Mouse (Mus musculus): ENCODE measurements around the gene Phc1. TPM values are rescaled to one million over a fixed set of nuclear protein-coding genes. Genes with fewer than 3 reads are reported as not detected.
"Not testable (repeated sequence)": the region's sequence is repeated elsewhere in the genome, so short reads cannot be mapped to it uniquely, and the experiment has no call there.

Gene Phc1
- 5.9 and 9.1 TPM in 2 replicates for polyA plus RNA-seq (2012; rRNA removed)

GRCm38 (mm10) chr6:122340349-122341000, at the start of gene Phc1:
Gene Phc1 (minus strand): TSS chr6:122340561.
- no peak for DNase-seq (ENCODE audit: low read depth, low spot score)
- WGBS, result 1% methylated on average over 17 of the region's 17 CpGs

DNA sequence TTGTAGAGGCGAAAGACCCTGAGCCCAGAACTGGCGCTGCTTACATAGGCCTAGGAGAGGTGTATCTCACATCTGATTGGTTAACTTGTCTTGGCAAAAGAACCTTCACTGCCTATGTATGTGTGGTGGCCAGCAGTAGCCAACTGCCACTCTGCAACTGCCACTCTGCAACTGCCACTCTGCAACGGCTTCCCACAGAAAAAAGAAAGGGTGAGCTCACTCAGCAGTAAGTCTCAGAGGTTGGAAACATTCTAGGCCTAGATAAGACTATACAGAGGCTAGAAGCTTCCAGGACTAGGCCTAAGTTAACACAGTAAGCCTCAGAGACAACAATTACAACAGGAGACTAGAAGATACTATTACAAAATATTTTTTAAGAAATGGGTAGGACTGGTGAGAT, 49.6 kb upstream of the Phc1 start:
- WGBS, result 72% methylated on average over 3 of the region's 3 CpGs
- DNase-seq (ENCODE audit: low read depth, low spot score), result not testable (repeated sequence)

- not testable (repeated sequence) for DNase-seq (ENCODE audit: low read depth, low spot score)
- 80% methylated on average over 12 of the region's 12 CpGs for WGBS
Measured at GRCm38 (mm10) chr6:122387177-122388028, 47.0 kb upstream of the Phc1 start.

DNA sequence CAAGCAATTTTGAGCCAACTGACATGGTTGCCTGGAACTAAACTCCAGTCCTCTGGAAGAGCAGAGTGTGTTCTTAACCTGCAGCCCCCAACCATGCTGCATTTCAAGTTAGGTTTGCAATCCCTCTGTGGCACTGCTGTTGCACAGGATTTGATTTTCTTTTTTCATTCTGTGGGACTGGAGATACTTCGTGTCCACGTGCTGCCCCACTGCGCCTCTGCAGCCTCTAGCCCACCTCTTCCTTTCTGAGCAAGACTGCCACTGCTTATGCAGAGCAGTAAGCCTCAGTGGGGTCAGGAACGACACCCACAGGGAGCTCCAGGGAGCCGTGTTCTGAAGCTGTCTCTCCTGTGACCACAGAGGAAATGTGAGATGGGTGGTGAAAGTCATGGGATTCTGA, 45.4 kb upstream of the Phc1 start:
- DNase-seq (ENCODE audit: low read depth, low spot score), result no peak
- WGBS, result 63% methylated on average over 5 of the region's 5 CpGs

GRCm38 (mm10) chr6:122384886-122385285, 44.5 kb upstream of the Phc1 start:
- whole genome bisulfite sequencing, result 86% methylated on average over 13 of the region's 13 CpGs
- no peak for DNase-seq (ENCODE audit: low read depth, low spot score)

- 65% methylated on average over 5 of the region's 5 CpGs for WGBS
Measured at GRCm38 (mm10) chr6:122383211-122383610, 42.9 kb upstream of the Phc1 start.

DNA sequence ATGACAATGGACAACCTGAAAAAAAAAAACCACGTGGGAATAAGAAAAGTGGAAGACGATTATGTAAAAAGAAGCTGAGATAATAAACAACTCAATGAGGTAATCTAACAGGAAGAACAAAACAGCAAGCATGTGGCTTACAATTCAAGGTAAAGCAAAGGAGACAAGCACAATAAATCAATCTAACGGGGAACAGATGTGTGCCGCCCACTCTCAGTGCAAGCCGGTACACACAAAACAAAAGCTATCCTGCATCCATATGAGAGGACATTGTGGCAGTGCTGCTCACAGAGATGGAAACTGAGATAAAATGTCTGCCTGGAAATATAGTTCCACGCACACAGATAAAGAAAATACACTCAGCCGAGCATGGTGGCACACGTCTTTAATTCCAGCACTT, 41.7 kb upstream of the Phc1 start:
- DNase-seq (ENCODE audit: low read depth, low spot score), result no peak
- 68% methylated on average over 8 of the region's 8 CpGs for WGBS

More at GRCm38 (mm10) chr6:122383211-122383610, 42.9 kb upstream of the Phc1 start:
- no peak for DNase-seq (ENCODE audit: low read depth, low spot score)

DNA sequence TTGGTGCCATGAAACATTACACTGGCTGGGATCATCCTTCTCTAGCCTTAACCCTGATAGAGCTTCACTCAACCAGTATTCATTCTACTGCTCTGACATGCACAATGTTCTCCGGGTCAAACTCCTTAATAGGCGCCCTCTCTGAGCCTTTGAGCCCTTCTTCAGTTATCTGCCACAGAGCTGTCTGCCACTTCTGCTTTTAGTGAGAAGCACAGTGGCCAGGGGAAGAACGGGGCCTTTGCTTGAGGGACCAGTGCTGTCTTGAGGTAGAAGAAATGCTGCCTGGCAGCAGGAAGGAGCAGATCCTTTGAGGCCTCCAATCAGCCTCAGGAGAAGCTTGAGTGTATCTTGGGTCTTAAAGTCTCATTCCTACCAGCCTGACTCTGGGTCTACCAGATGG, 27.9 kb upstream of the Phc1 start:
- DNase-seq (ENCODE audit: low read depth, low spot score), result no peak
- 70% methylated on average over 3 of the region's 3 CpGs for WGBS

DNA sequence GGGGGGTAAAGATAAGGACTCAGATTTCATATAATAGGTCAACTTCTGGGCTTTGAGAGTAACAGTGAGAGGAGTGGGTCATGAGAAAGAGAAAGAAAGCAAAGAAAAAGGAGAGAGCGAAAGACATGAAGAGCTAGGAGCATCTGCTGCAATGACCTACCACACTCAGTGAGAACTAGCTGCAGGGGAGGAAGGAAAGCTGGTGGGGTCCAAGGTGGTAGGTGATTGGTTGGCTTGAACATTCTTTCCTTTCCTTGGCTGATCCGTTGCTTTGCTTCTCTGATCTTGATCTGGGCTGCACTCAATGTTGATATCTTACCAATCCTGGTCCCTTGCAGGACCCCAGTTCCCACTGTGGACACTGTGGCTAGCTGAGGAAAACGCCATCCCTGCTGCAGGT, 26.6 kb upstream of the Phc1 start:
- no peak for DNase-seq (ENCODE audit: low read depth, low spot score)
- 56% methylated on average over 3 of the region's 3 CpGs for WGBS

DNA sequence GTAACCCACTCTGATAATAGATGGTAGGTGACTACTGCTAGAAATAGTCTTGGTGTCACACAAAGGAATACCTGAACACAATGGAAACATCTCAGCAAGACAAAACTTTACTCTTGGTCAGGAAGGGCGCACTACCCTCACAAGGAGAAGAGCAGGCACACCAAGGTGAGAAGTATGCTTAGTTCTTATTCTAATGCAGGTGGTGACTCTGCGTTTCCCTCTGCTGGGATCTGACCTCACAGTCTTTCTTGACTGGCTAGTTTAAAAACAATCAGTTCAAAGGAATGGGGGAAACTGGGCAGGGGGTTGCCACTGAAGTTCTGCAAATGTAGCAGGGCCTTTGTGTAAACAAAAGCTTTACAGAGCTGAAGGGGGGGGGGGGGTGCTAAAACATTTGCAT, 25.9 kb upstream of the Phc1 start:
- WGBS, result 45% methylated on average over 2 of the region's 2 CpGs
- no peak for DNase-seq (ENCODE audit: low read depth, low spot score)

DNA sequence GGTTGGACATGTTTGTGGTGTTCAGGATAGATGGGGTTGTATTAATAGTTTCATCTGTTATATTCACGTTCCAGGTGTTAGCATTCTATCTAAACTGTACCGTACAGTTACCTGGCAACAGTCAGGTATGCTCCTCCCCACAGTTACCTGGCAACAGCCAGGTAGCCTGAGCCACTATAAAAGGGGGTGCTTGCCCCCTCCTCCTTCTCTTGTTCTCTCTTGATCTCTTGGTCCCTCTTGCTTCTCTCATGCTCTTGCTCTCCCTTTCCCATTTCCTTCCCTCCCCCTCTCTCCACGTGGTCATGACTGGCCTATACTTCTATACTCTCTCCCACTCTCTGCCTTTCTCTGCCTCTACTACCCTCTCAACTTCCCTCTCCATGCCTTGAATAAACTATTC, 25.3 kb upstream of the Phc1 start:
- 35% methylated on average over 3 of the region's 3 CpGs for WGBS

GRCm38 (mm10) chr6:122357089-122357488, 16.7 kb upstream of the Phc1 start:
- WGBS, result 29% methylated on average over 1 of the region's 1 CpGs
- no peak for DNase-seq (ENCODE audit: low read depth, low spot score)

More for the DNA sequence above, 25.3 kb upstream of the Phc1 start:
- DNase-seq (ENCODE audit: low read depth, low spot score), result no peak

- no peak for DNase-seq (ENCODE audit: low read depth, low spot score)
- 57% methylated on average over 9 of the region's 9 CpGs for WGBS
Measured at GRCm38 (mm10) chr6:122355909-122356308, 15.5 kb upstream of the Phc1 start.

DNA sequence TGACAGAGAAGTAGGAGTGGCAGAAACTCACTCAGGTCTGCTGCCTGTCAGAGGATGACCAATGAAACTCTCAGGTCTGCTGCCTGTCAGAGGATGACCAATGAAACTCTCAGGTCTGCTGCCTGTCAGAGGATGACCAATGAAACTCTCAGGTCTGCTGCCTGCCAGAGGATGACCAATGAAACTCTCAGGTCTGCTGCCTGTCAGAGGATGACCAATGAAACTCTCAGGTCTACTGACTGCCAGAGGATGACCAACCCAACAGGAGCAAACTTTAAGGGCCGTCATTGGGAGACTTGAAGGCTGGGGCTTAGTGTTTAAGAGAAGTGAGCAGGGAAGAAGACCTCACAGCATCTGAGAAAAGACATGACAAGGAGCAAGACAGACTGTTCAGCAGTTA, 7.0 kb upstream of the Phc1 start:
- DNase-seq (ENCODE audit: low read depth, low spot score), result not testable (repeated sequence)
- WGBS, result 76% methylated on average over 1 of the region's 1 CpGs

DNA sequence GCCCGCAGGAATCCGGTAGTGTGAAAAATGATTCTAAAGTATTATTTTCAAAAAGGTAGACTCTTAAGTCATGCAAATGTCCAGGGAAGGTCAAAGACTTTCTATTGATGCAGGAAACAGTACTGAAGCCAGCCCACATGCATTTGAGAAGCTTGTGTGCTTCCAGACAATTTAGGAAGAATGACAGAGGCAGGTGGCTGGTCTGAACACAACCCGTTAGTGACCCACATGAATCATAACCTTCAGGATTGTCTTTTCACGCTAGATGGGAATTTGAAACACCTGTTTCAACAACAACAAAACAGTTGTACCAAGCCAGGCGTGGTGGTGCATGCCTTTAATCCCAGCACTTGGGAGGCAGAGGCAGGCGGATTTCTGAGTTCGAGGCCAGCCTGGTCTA, 6.0 kb upstream of the Phc1 start:
- WGBS, result 85% methylated on average over 7 of the region's 7 CpGs
- DNase-seq (ENCODE audit: low read depth, low spot score), result no peak

DNA sequence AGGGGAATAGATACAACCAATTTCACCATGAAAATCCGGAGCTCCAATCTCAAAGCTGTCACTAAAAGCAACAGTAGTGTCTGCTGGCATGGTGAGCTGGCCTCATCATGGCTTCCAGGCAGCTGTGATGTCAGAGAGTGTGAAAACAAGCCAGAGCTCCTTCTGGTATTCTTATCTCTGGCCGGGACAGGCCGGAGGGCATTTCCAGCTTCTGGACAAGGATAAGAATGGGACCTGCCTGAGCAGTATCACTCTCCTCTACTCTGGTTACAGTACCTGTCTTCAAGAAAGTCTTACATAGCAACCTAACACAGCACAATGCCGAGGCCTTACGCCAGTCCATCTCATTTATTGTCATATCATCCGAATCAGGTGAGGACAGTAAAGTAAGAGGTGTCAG, 5.4 kb upstream of the Phc1 start:
- 86% methylated on average over 6 of the region's 6 CpGs for WGBS
- DNase-seq (ENCODE audit: low read depth, low spot score), result no peak

DNA sequence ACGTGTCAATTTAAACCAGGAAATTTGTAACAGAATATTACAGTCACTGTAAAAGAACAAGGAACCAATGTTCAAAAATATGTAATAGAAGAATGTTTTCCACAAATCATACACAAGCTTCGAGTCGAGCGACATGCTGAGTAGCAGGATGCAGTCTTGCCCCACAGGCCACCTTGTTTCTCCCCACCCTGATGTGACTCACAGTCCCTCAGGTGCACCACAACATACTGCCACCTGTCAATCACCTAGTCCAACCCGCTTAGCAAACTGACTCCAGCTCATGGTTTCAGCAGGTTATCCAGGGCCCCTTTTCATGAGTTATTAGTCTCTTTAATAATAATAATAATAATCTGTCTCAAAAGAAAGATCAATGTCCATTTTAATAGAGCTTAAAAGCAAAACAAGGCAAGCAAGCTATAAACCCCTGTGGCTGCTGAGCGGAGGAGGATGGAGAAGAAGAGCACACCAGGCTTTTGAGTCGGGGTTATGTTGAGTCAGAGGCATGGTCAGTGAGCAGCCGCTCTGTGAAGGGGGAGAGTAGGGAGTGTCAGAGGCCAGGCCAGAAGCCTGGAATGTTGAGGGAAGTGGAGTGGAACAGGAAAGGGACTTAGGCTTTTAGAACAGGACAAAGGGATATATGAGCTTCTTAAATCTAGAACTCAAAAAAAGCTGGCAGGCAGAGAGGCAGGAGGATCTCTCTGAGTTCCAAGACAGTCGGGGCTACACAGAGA, 4.2 kb upstream of the Phc1 start:
- DNase-seq (ENCODE audit: low read depth, low spot score), result no peak
- 35% methylated on average over 9 of the region's 9 CpGs for WGBS

- 16% methylated on average over 10 of the region's 10 CpGs for WGBS
- DNase-seq (ENCODE audit: low read depth, low spot score), result no peak
Measured at GRCm38 (mm10) chr6:122343719-122344118, 3.4 kb upstream of the Phc1 start.

- WGBS, result 56% methylated on average over 5 of the region's 5 CpGs
- no peak for DNase-seq (ENCODE audit: low read depth, low spot score)
Measured at GRCm38 (mm10) chr6:122342125-122342524, 1.8 kb upstream of the Phc1 start.

DNA sequence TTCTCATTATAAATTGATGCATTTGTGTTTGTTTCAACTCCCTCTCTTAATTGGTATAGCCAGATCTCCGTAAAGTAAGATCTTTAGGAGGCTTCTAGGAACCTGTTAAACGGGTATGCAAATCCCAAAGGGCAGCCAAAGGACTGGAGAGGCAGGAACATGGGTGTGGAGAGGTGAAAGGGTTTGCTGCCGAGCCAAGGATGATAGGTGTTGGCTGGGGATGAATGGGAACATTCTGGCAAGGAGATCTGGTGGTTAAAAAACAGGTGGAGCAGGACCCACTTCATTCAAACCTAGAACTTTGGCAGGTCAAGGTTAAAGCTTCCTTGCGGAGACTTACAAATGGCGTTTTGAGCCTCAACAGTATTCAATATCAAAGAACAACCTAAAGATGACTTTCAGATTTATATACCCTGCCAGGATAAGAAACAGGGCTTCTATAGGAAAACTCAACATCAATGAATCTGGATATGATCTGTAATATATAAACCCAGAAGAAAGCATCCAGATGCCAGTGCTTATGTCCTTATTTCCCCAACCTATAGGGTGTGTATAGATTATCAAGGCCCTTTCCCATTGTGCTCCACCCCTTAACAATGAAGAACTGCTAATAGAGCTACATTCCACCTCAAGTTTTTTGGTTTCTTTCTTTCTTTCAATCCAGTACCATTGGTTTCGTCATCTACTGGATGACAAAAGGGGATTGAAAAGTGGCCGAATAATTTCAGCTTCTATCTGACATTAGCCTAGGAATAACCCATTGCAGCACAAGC, 863 bp upstream of the Phc1 start:
- WGBS, result 41% methylated on average over 7 of the region's 7 CpGs
- DNase-seq (ENCODE audit: low read depth, low spot score), result peak; percentile 71

Measured in large intestine, adult 2 months (tissue).